Mouse (Mus musculus) left cerebral cortex, postnatal 14 days (tissue): ENCODE data around the gene Gm3248. TPM values are rescaled to one million over a fixed set of nuclear protein-coding genes. Genes with fewer than 3 reads are reported as not detected.
"Not testable (repeated sequence)": the region's sequence is repeated elsewhere in the genome, so short reads cannot be mapped to it uniquely, and the experiment has no call there.

Experiments
- DNase-seq, 2 experiments: peaks; one replicate each; pipeline ENCODE4 v3.0.0; 2021 to 2022; ENCODE audit warnings: low spot score in 2 of 2, mixed read lengths in 1 of 2
- intact Hi-C: fragments of 180-260 bp; cut with DNase I; formaldehyde crosslinking; loops from one replicate; pipeline ENCODE4 v1.15.1; 2025
- long read RNA-seq, 2 experiments: library from polyadenylated mRNA; stranded (forward); transcript quantifications; one replicate each; pipeline ENCODE4 v2.0.0; 2021
- total RNA-seq, 2 experiments: library from RNA; stranded (reverse); gene quantifications; 2 replicates each; pipeline ENCODE4 v1.2.3; 2021

Gm3248 gene
- under 1 TPM; 0.51 to 0.68 TPM for total RNA-seq
- long read RNA-seq, experiment 1 = 0 reads
- long read RNA-seq, experiment 2 = 0 reads

DNA sequence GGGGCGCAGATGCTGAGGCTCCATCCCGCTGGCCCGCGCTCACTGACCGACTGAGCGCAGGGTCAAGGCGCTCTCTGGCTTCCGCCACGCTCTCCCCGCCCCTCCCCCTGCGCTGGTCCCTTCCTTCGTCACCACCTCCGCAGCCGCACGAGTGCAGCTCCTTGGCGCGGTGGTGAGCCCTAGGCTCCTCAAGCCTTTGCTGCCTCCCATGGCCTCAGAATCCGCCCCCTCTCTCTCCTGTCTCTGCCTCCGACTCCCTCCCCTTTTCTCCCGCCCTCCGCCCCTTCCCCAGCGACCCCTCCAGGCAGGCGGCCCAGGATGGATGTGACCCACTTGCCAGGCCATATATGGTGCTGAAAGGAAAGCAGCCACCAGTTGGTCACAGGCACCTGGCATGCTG lies at the start of gene Gm3248:
Gm3248 (minus strand) TSS at position 111 of the 400 bp plus-strand sequence.
- peak in 1 of 2 experiments; percentile 5 for DNase-seq
- intact Hi-C loops = not testable (repeated sequence)

DNA sequence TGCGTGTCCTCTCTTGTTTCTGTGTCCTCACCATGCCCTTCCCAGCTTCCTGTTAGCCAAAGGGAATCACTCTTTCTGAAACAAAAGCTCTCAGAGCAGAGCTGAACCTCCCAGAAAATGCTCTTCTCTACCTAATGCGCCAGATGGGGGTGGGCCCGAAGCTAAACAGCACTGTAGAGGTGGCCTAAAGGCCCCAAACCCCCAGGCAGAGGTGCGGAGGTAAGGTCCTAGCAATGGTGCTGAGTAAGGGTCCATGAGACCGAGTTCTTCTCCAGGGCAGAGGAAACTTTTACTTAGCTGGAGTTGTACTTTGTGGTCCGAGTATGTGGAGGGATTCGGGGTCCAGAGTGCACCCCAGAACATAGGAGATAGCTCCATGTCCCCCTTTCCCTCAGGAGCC lies 25.6 kb upstream of the Gm3248 start:
- not testable (repeated sequence) for DNase-seq

DNA sequence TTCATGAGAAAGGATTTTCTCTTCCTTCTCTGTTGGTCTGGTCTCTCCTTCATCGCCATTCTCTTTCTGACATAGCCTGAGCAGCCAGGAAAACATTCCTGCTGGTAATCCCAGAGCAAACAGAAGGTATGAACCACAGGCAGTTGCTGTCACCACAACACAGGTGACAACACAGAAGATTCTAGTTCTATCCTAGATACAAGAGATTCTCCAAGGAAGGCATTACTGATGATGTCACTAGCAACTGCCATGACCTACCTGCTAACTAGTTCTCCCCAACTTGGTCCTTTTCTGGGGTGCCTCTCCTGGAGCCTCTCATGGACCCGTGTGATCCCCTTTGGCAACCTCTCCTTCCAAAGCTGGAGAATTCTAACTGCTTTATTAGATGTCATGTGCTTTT lies 17.5 kb upstream of the Gm3248 start, which contains the start of gene Gm3453:
Gm3453 (minus strand) TSS at position 101 of the 400 bp plus-strand sequence.
- intact Hi-C loops, DNase-seq: not testable (repeated sequence)

More for the DNA sequence above, 25.6 kb upstream of the Gm3248 start:
- intact Hi-C loops = not testable (repeated sequence)

DNA sequence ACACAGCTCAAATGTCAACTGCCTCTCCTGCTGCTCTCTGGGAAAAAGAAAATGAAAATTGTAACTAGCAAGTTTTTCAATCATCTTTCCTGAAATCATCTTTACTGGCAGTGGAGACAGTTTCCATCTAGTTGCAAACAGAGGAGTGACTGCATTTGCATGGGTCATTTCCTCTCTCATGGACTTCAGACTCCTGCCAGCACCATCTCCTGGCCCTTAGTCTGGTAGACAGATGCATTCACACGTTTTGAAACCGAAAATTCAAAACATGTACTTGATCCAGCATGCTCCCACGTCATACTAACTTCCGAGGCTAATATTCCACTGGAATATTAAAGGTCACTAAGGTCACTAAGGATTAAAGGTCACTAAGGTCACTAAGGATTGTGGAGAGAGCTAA lies 896 bp upstream of the Gm3248 start:
- intact Hi-C loops, DNase-seq: not testable (repeated sequence)

DNA sequence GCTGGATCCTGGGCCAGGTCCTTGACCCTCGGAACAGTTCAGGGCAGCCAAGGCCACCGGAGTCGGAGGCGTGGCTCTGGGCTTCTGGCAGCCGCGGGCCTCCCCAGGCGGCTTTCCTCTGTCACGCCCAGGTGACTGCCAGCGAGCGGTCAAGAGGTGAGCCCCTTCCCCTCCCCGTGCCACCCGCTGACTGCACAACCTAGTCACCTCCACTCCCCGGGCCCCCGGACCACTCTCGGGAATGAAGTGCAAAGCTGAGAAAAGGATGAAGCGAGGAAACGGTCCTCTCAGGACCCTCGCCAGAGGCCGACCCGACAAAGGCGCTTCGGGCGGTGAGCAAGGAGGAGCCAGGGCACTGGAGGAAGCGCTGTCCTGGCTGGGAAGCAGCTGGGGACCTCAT lies 443 bp downstream of the Gm3248 start:
- DNase-seq, intact Hi-C loops: not testable (repeated sequence)

DNA sequence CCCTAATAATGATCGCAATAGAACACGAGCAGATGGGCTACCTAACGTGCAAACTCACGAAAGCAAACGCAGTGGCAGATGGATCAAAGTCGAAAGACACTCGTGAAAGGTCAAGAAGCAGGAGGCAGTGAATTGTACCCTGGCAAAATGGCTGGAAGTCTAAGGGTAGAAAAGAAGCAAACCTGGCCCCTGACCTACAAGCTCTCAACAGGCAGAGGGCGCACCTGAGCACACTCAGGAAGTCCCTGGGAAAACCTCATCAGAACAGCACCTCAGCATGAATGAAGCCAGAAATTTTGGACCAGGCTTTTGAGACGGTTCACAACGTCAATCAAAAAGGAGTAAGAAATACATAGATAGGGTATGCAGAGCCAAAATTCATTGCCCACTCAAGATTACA lies 1.1 kb downstream of the Gm3248 start:
- DNase-seq = peak; percentile 31 to 32
- intact Hi-C loops = not testable (repeated sequence)

DNA sequence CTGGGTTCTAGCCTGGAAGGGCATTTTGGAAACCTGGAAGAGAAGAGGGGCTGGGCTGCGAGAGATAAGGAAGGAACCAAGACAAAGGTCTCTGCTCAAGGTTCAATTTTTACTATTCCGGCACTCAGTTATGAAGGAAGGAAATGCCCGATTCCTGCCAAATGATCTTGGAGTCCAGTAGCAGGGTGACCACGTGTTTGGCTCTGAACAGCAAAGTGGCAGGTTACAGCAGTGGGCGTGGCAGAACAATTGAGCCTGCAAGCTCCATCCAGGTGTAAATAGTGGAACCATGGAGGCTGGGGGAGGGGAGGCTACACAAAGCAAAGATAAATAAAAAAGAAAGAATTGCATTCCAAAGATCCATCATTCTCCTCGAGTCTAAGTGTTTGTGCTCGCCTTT lies 38.3 kb downstream of the Gm3248 start:
- DNase-seq, intact Hi-C loops: not testable (repeated sequence)

DNA sequence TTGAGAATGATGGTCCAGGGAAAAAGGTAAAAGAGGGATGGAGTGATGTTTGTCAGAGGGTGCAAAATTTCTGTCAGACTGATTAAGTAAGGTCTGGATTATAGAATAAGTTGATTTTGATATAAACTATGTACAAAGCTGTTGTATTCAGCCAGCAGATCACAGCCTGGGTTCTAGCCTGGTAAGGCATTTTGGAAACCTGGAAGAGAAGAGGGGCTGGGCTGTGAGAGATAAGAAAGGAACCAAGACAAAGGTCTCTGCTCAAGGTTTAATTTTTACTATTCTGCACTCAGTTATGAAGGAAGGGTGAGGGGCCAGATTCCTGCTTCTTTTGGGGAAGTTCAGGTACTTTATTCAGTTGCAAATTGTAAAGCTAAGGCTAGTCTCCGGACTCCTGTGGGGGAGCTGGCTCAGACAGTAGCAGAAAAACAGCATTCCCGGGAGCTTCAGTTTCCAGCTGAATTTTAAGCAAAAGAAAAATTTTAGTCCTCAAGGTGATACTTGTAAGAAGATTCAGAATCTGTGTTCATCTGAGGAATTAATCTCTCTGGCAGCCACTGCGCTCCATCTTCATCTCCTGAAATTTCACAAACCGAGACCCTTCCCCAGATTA lies 43.1 kb downstream of the Gm3248 start:
- DNase-seq, intact Hi-C loops: not testable (repeated sequence)

DNA sequence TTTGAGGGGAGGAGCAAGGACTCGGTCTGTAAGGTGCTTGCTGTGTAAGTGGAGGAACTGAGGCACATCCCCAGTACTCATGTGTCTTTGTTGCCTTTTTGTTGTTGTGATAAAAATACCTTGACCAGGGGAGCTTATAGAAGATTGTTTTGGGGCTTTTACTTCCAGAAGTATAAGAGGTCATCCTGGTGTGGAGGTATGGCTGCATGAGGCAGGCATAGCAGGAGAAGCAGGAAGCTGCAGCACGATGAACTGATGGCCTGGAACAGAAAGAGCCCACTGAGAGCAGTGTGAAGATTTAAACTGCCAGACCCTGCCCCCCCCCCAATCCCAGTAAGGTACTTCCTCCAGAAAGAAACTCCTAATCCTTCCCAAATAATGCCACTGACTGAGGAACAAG lies 47.8 kb downstream of the Gm3248 start:
- intact Hi-C loops, DNase-seq: not testable (repeated sequence)

Other genes starting within 250 kb of the Gm3248 start
- gene Gm3373, start 220.2 kb downstream of the Gm3248 start, total RNA-seq = under 1 TPM in 1 of 2 experiments, not detected in 1; 0.37 TPM
- 1 to 10 TPM; 2.4 to 4.7 TPM for gene Gm3383, start 153.8 kb downstream of the Gm3248 start, total RNA-seq
- not detected for gene Gm3424, start 131.4 kb downstream of the Gm3248 start, total RNA-seq
- gene Gm8237, start 81.4 kb downstream of the Gm3248 start, total RNA-seq = under 1 TPM; 0.46 to 0.85 TPM
- gene Gm3453, start 17.4 kb upstream of the Gm3248 start, total RNA-seq = not detected
- gene Gm6337, start 96.5 kb upstream of the Gm3248 start, total RNA-seq = not detected
- gene Gm8206, start 132.2 kb upstream of the Gm3248 start, total RNA-seq = under 1 TPM; 0.20 to 0.23 TPM
- 1 to 10 TPM in 1 of 2 experiments, under 1 TPM in 1; 0.53 to 1.4 TPM for gene Gm3468, start 146.9 kb upstream of the Gm3248 start, total RNA-seq
- not detected for gene Gm3476, start 164.1 kb upstream of the Gm3248 start, total RNA-seq